Mouse (Mus musculus) macrophage (primary cell): ENCODE measurements around the gene Yju2. TPM values are rescaled to one million over a fixed set of nuclear protein-coding genes. Genes with fewer than 3 reads are reported as not detected.
"Not testable (repeated sequence)": the region's sequence is repeated elsewhere in the genome, so short reads cannot be mapped to it uniquely, and the experiment has no call there.

Experiments used
- H3K27ac ChIP-seq: fragments of 350-480 bp; formaldehyde crosslinking; 2 replicates; pipeline ENCODE4 v1.9.0; 2021
- H3K36me3 ChIP-seq: fragments of 350-480 bp; formaldehyde crosslinking; 2 replicates; pipeline ENCODE4 v1.9.0; 2021; ENCODE audit errors: inconsistent target
- H3K4me3 ChIP-seq: fragments of 350-480 bp; formaldehyde crosslinking; 2 replicates; pipeline ENCODE4 v1.9.0; 2021; ENCODE audit errors: inconsistent target
- H3K79me2 ChIP-seq: fragments of 350-480 bp; formaldehyde crosslinking; 2 replicates; pipeline ENCODE4 v1.9.0; 2021; ENCODE audit errors: inconsistent target
- WGBS: methylation state at CpG from one replicate; pipeline ENCODE4 v1.1.7; 2026; ENCODE audit warnings: inconsistent platforms; ENCODE audit not compliant: missing documents; 5-methylcytosine and 5-hydroxymethylcytosine counted together
- polyA plus RNA-seq: library from polyadenylated mRNA; stranded (reverse); fragments of 250-400 nt; gene quantifications from 3 replicates; pipeline ENCODE4 v1.2.4, GENCODE M21; 2018; ENCODE audit warnings: inconsistent platforms
- total RNA-seq, 78 experiments: library from RNA; depleted of rRNA; stranded (reverse); fragments of 250-400 nt; gene quantifications; 1 replicate in 9 of 78; 2 replicates in 24 of 78; 3 replicates in 43 of 78; 4 replicates in 2 of 78; pipeline ENCODE4 v1.2.4; 2018; ENCODE audit warnings: inconsistent platforms in 56 of 78

Gene Yju2
- total RNA-seq (2018; cell fraction: chromatin; rRNA removed), result 10 to 100 TPM; 20.7 to 49.9 (median 32.1) TPM
- 10 to 100 TPM in 25 of 26 experiments, 1 to 10 TPM in 1; 9.1 to 20.3 (median 13.2) TPM for total RNA-seq (2018; cell fraction: cytosol; rRNA removed)
- 10 to 100 TPM; 15.3 to 47.0 (median 25.2) TPM for total RNA-seq (2018; cell fraction: nucleus; rRNA removed)
- 10.7 to 11.5 TPM (median 10.8 TPM) in 3 replicates for polyA plus RNA-seq

DNA sequence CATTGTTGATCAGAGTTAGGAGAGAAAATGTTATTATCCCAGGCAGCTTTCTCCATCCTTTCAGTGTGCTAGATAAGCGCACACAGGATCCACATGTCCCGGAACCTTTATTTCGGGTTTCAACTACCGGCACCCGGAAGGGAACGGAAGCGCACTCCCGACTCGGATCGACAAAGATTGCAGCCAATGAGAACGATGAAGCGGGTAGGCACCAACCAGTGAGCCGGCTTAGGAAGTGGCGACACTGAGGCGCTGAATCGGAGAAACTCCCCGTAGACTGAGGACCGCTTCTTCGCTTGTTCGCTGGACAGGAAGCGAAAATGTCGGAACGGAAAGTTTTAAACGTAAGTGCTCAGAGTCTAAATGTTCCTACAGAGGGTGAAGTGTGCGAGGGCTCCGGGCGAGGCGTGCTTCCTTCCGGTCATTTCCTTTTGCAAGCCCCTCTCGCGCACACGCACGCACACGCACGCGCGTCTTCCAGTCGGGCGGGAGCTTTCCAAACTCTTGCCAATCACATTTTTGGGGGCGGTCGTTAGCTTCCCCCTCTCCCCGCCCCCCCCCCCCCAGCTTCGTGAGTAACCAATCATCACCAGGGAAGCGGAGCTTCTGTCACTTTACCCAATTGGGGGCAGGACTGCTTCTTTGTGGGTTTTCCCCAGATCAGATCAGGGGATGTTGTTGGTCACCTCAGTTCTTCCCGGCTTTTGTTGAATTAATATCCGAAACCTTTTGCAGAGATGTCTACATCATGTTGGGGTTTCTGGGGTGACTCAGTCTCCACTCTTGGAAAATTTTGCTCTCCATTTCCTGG is at the start of gene Yju2:
Gene Yju2 (plus strand): TSS at position 182 of the 811 bp plus-strand sequence.
- under 1% methylated on average over 43 of the region's 46 CpGs for WGBS
- peak within 1 kb of the TSS; percentile 92 for H3K27ac ChIP-seq
- peaks cover 13% of the 10 kb centered on the region; the same call in 1 of the 2 replicates for H3K79me2 ChIP-seq
- H3K36me3 ChIP-seq, result peaks cover 3% of the 10 kb centered on the region
- H3K4me3 ChIP-seq, result peak within 1 kb of the TSS; percentile 52

DNA sequence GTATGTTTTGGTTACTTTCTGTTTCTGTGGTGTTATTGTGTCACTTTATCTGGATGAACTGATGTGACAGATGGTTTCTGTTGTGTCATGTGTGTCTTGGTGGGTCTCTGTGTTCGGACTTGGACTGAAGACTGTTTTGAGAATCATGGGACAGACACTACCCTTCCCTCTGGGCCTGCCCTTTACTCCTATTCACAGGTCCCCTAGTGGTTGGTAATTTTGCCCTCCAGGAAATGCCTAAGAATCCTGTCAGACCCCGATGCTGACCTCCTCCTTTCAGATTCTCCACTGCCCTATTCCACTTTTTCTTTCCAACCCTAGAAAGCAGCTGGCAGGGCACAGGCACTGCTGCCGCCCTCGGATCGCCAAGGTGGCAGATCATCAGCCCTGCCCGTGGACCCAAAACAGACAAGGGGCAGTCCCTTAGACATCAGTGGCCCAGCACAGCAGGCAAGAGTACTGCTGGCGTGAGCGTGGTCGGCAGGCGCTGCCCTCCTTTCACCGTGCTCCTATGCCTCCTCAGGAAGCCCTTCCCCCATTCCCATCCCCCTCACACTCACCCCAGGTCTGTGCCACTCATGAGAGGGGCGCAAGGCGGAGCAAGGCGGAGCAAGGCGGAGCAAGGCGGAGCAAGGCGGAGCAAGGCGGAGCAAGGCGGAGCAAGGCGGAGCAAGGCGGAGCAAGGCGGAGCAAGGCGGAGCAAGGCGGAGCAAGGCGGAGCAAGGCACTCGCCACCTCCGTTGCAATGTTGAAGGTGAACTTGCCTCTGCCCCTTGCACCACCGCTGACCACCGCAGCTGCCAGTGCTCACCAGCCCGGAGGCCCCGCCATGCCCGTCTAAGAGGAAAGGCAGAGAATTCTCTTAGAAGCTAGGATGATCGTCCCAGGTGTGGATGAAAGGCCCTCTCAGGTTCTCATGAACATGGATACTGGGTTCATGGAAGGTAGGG is 27.1 kb upstream of the Yju2 start:
- H3K4me3 ChIP-seq, result peak overlapping the region; percentile 61
- no peaks in the 10 kb centered on the region for H3K36me3 ChIP-seq
- 4% methylated on average over 18 of the region's 33 CpGs for WGBS
- H3K79me2 ChIP-seq, result no peaks in the 10 kb centered on the region
- H3K27ac ChIP-seq, result peak overlapping the region; percentile 33; the same call in 1 of the 2 replicates

DNA sequence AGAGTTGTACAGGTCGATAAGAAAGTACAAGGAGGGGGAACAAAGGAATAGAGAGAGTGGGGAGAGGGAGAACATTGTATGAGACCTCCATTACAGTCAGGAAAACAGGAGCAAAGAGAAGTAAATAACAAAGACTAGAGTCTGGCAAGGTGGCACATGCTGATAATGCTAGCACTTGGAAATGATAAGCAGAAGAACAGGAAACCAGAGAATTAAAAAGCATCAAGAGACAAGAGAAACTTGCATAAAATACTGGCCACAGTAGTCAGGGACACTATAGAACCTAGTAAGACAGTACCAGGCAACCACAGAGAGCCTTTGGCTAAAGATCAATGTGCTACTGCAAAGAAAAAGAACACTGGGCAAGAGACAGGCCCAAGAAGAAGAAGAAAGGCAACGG is 26.3 kb upstream of the Yju2 start:
- Histone ChIP-seq H3K79me2 (no peaks in the 10 kb centered on the region), H3K36me3 (no peaks in the 10 kb centered on the region), H3K4me3 (peak overlapping the region; percentile 61; the same call in 1 of the 2 replicates), H3K27ac (no peak overlapping the region)
- WGBS, result 38% methylated on average over 2 of the region's 2 CpGs

DNA sequence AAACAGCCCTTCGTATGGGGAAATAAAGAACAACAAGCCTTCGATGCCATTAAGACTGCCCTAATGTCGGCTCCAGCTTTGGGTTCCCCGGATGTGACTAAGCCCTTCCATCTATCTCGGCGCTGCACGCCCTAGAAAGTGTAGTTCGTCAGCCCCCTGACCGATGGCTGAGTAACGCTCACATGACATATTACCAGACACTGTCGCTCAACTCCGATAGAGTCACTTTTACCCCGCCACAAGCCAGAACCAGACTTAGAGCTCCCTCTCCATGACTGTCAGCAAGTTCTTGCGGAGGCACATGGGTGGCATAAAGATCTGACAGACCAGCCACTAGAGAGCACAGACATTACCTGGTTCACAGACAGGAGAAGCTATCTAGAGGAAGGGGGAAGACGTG is 25.7 kb upstream of the Yju2 start:
- Histone ChIP-seq H3K27ac (no peak overlapping the region), H3K79me2 (no peaks in the 10 kb centered on the region), H3K4me3 (no peak overlapping the region), H3K36me3 (no peaks in the 10 kb centered on the region; the same call in 1 of the 2 replicates)
- 96% methylated on average over 15 of the region's 15 CpGs for WGBS

DNA sequence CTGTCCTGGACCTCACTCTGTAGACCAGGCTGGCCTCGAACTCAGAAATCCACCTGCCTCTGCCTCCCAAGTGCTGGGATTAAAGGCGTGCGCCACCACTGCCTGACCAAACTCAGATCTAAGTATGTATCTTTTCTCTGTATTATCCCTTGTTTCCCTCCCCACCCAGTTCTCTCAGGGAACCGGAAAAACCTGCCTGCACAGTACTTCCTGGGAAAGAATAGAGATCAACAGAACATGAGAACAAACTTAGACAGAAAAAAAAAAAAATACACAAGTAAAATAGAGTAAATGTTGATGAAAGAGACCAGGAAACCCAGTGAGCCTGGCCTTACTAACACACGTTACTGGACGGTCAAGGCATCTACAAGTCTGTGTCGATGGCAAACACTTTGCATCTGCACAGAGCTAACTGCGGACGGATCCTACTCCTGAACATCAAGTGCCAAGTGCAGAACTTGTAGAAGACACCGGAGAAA is 14.5 kb upstream of the Yju2 start:
- H3K27ac ChIP-seq, result peak overlapping the region; percentile 29
- H3K36me3 ChIP-seq, result peaks cover 22% of the 10 kb centered on the region
- WGBS, result 57% methylated on average over 6 of the region's 10 CpGs
- H3K4me3 ChIP-seq, result peak overlapping the region; percentile 54
- H3K79me2 ChIP-seq, result not testable (repeated sequence)

DNA sequence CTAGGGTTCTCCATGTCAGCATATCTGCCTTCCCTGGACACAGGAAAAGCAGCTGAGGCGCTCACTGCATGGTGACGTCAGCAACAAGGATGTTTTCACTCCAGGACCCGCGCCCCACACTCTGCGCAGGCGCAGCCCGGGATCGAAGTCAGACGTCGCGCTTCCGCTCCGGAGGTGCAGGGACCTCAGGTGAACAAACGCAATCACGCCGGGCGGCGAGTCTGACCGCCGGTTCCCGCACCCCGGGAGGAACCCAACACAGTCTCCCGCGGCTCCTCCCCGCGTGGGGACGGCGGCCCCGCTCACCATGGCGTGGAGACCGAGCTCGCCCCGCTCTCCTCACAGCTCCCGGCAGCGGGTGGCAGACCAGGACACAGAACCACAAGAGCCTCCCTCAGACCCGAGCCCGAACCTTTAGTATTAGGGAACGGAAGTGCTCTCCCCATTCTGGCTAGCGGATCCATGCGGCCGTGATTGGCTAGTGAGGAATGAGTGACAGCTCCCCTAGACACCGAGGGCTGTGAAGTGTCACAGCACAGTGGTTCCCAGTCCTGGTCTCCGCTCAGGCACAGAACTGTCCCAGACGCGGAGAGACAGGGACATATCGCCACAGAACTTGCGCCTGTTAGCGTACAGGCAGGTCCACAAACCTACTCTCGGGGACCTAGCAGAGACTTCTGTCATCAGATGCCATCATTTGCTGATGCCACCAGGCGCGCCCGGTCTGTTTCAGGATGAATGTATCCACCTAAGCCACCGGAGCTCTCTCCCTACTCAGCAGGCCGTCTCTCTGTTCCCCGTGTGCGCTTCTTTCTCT is 13.8 kb upstream of the Yju2 start:
- WGBS, result under 1% methylated on average over 44 of the region's 56 CpGs

DNA sequence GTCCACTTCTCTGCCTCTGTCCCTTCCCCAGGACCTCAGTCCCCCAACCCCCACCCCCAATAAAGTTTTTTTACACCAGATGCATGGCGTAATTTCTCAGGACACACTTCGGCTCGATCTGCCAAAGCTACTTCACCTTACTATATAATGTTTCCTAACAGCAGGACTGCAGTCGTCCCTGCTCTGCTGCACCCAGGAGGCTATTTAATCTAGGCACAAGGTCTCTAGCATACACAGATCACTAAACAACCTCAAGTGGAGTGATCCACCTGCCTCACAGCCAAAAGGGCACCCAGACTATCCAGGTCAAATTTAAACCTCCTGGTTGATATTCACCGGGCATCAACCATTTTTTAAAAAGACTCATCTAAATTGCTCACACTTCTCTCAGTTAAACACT is 13.2 kb upstream of the Yju2 start:
- Histone ChIP-seq H3K27ac (peak overlapping the region; percentile 57), H3K36me3 (peaks cover 9% of the 10 kb centered on the region), H3K79me2 (no peaks in the 10 kb centered on the region), H3K4me3 (peak overlapping the region; percentile 54)
- WGBS, result 29% methylated on average over 5 of the region's 5 CpGs

More for the DNA sequence above, 13.8 kb upstream of the Yju2 start:
- H3K36me3 ChIP-seq, result peaks cover 15% of the 10 kb centered on the region
- peak overlapping the region; percentile 57 for H3K27ac ChIP-seq
- not testable (repeated sequence) for H3K79me2 ChIP-seq
- H3K4me3 ChIP-seq, result peak overlapping the region; percentile 54

DNA sequence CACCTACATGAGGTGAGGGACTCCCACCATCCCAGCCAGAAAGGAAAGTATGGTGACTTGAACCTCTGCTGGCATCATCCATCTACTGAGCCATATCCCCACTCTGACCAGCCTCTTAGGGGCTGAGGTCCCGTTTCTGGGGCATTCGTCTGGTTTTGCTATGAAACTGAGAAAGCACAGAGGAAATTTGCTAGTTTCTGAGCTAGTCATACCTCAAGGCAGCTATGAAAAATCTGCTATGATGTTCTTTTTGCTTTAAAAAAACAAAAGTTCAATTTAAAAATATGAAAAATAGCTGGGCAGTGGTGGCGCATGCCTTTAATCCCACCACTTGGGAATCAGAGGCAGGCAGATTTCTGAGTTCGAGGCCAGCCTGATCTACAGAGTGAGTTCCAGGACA is 10.3 kb upstream of the Yju2 start:
- Histone ChIP-seq H3K79me2 (peaks cover under 1% of the 10 kb centered on the region; the same call in 1 of the 2 replicates), H3K4me3 (no peak overlapping the region), H3K36me3 (no peaks in the 10 kb centered on the region), H3K27ac (no peak overlapping the region)
- WGBS, result 90% methylated on average over 4 of the region's 4 CpGs

DNA sequence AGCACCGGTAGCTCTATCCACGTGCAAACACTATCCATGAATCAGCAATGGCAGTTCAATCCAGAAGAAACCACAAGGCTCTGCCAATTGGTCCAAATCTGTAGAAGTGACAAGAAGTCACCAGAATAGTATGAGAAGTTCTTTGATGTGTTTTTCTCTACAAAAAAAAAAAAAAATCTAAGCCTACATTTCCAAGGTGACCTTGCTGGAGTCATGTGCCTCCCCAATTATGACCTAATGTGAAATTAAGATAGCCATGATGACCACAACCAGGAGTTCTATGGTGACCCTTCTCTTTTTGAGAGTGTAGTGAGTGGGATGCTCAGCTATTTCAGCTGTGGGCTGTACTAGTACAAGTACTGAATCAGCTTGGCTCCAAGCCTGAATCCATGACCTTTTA is 9.5 kb upstream of the Yju2 start, which contains the start of gene Zfp119b:
Gene Zfp119b (minus strand): TSS at position 101 of the 400 bp plus-strand sequence.
- H3K27ac ChIP-seq, result no peak within 1 kb of the TSS
- 73% methylated on average over 2 of the region's 2 CpGs for WGBS
- H3K4me3 ChIP-seq, result no peak within 1 kb of the TSS
- peaks cover 7% of the 10 kb centered on the region; the same call in 1 of the 2 replicates for H3K79me2 ChIP-seq
- no peaks in the 10 kb centered on the region for H3K36me3 ChIP-seq

DNA sequence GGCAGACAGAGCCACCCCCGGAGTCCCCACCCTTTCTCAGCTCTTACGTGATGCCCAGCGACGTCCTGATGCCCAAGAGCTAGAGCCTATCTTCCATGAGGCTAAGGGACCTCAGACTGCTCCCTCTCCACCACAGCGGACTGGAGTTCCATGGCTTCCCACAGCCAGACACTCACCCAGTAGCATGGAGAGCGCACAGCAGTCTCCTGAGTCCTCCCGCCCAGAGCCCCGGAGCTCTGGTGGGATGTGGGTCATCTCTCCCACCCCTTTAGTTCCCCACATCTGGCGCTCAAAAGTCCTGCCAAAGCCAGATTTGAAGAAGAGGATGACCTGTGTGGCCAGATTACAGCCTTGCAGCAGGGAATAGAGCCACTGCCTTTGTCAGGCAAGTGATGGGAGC is 8.3 kb upstream of the Yju2 start:
- Histone ChIP-seq H3K27ac (no peak overlapping the region), H3K79me2 (peaks cover 7% of the 10 kb centered on the region; the same call in 1 of the 2 replicates), H3K36me3 (peaks cover 3% of the 10 kb centered on the region; the same call in 1 of the 2 replicates), H3K4me3 (no peak overlapping the region)
- 96% methylated on average over 7 of the region's 9 CpGs for WGBS

DNA sequence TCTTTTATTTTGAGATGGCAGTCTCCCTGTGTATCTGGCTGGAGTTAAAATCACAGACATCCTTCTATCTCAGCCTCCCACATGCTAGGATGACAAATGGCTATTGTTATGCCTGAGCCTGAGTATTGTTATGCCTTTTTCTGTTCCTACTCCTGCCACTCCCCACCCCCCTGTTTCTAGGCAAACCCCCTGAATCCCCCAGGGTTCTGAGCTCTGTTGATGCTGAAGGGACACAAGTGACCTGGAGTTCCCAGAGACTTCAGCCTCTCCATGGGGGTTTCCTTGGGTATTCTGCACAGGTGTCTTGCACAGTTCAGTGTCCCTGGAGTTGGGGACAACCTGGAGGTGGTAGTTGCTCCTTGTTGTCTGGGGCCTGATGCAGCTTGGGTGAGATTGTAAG is 6.9 kb upstream of the Yju2 start:
- peaks cover 7% of the 10 kb centered on the region; the same call in 1 of the 2 replicates for H3K79me2 ChIP-seq
- H3K4me3 ChIP-seq, result no peak overlapping the region
- H3K27ac ChIP-seq, result peak overlapping the region; percentile 75
- H3K36me3 ChIP-seq, result peaks cover 3% of the 10 kb centered on the region

DNA sequence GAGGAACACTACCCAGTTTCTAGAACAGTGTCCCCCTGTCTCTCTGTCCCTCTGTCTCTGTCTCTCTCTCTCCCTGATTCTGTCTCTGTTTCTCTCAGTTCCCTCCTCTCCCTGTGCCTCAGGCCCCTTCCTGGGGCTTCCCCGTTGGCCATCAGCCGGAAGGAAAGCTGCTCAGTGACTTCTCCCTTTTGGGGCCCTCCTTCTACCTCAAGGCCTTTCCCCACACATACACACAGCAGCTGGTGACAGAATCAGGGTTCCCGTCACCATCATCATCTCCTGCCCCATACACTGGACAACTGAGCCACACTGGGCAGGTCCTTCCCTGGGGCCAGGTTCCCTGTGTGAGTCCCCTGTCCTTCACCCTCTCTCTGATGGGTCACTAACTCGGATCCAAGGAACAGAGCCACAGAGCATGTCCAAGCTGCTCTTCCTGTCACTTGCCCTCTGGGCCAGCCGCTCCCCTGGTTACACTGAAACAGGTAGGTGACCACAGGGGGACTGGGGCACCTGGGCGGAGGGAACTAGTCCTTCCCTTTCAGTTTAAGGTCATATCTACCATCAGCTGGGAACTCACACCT is 6.4 kb upstream of the Yju2 start, which contains the start of gene Ebi3:
Gene Ebi3 (plus strand): TSS at position 194 of the 581 bp plus-strand sequence.
- peak within 1 kb of the TSS; percentile 75 for H3K27ac ChIP-seq
- H3K79me2 ChIP-seq, result peaks cover 7% of the 10 kb centered on the region; the same call in 1 of the 2 replicates
- WGBS, result 10% methylated on average over 6 of the region's 6 CpGs
- peaks cover 3% of the 10 kb centered on the region for H3K36me3 ChIP-seq
- H3K4me3 ChIP-seq, result peak within 1 kb of the TSS; percentile 28

DNA sequence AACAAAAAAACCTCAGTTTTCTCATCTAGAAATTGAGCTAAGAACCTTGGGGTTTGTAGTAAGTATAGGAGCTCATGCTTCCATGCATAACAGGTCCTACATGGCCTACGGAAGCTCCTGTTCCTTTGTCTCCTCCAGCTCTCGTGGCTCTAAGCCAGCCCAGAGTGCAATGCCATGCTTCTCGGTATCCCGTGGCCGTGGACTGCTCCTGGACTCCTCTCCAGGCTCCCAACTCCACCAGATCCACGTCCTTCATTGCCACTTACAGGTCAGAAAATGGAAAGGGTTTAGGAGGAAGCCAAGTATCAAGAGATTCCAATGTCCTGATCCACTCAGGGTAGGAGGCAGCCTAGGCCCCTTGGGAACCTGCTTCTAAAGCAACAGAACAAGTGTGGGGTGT is 5.1 kb upstream of the Yju2 start:
- Histone ChIP-seq H3K36me3 (peaks cover 3% of the 10 kb centered on the region), H3K79me2 (peaks cover 7% of the 10 kb centered on the region; the same call in 1 of the 2 replicates), H3K4me3 (no peak overlapping the region; the same call in 1 of the 2 replicates), H3K27ac (no peak overlapping the region)
- WGBS, result 69% methylated on average over 6 of the region's 6 CpGs
